Mouse (Mus musculus) kidney, adult 9 months (tissue): ENCODE measurements around the gene Unc5b.

ENCODE experiments used
- DNase-seq: peaks from one replicate; pipeline ENCODE4 v3.0.0; 2022

Gene Unc5b

GRCm38 (mm10) chr10:60820552-60820951 lies 10.8 kb downstream of the Unc5b start:
- peak; percentile 37 for DNase-seq

GRCm38 (mm10) chr10:60819654-60820192 lies 11.7 kb downstream of the Unc5b start:
- DNase-seq: no peak

GRCm38 (mm10) chr10:60819179-60819578 lies 12.2 kb downstream of the Unc5b start:
- no peak for DNase-seq

- no peak for DNase-seq
Observed at GRCm38 (mm10) chr10:60818708-60819107, 12.7 kb downstream of the Unc5b start.

GRCm38 (mm10) chr10:60817868-60818267 lies 13.5 kb downstream of the Unc5b start:
- no peak for DNase-seq

- peak; percentile 64 for DNase-seq
Observed at GRCm38 (mm10) chr10:60816872-60817648, 14.3 kb downstream of the Unc5b start.

- no peak for DNase-seq
Observed at GRCm38 (mm10) chr10:60815855-60816254, 15.5 kb downstream of the Unc5b start.

- DNase-seq: no peak
Observed at GRCm38 (mm10) chr10:60815059-60815458, 16.3 kb downstream of the Unc5b start.

- no peak for DNase-seq
Observed at GRCm38 (mm10) chr10:60814444-60815057, 16.8 kb downstream of the Unc5b start.

- DNase-seq: no peak
Observed at GRCm38 (mm10) chr10:60813606-60814005, 17.8 kb downstream of the Unc5b start.

GRCm38 (mm10) chr10:60811792-60812525 lies 19.4 kb downstream of the Unc5b start:
- no peak for DNase-seq

- DNase-seq: no peak
Observed at GRCm38 (mm10) chr10:60808447-60808846, 22.9 kb downstream of the Unc5b start.

- peak; percentile 69 for DNase-seq
Observed at GRCm38 (mm10) chr10:60807531-60808185, 23.7 kb downstream of the Unc5b start.

- DNase-seq: no peak
Observed at GRCm38 (mm10) chr10:60806207-60806538, 25.2 kb downstream of the Unc5b start.

- DNase-seq: no peak
Observed at GRCm38 (mm10) chr10:60805436-60806206, 25.8 kb downstream of the Unc5b start.

- no peak for DNase-seq
Observed at GRCm38 (mm10) chr10:60804865-60805264, 26.5 kb downstream of the Unc5b start.

GRCm38 (mm10) chr10:60803971-60804370 lies 27.4 kb downstream of the Unc5b start:
- no peak for DNase-seq

- DNase-seq: no peak
Observed at GRCm38 (mm10) chr10:60801898-60802412, 29.4 kb downstream of the Unc5b start.

GRCm38 (mm10) chr10:60801168-60801897 lies 30.0 kb downstream of the Unc5b start:
- DNase-seq: no peak

- DNase-seq: no peak
Observed at GRCm38 (mm10) chr10:60800295-60801167, 30.9 kb downstream of the Unc5b start.
